Mouse (Mus musculus) heart, postnatal 0 days (tissue): Measurements from ENCODE around the gene Pik3cb.

Experiments used
- CTCF ChIP-seq: IDR thresholded peaks from 2 replicates; pipeline ENCODE4 v1.5.1; 2016; ENCODE audit warnings: antibody characterized with exemption, control low read depth, low read depth
- EP300 ChIP-seq: IDR thresholded peaks from 2 replicates; pipeline ENCODE4 v1.6.1; 2016; ENCODE audit warnings: antibody characterized with exemption, low read depth

- TF ChIP-seq CTCF (no peak), EP300 (no peak)
Observed at GRCm38 (mm10) chr9:99178736-99179135, 38.3 kb upstream of the Pik3cb start.
